Mouse (Mus musculus): ENCODE measurements around the gene Csf2ra.

DNA sequence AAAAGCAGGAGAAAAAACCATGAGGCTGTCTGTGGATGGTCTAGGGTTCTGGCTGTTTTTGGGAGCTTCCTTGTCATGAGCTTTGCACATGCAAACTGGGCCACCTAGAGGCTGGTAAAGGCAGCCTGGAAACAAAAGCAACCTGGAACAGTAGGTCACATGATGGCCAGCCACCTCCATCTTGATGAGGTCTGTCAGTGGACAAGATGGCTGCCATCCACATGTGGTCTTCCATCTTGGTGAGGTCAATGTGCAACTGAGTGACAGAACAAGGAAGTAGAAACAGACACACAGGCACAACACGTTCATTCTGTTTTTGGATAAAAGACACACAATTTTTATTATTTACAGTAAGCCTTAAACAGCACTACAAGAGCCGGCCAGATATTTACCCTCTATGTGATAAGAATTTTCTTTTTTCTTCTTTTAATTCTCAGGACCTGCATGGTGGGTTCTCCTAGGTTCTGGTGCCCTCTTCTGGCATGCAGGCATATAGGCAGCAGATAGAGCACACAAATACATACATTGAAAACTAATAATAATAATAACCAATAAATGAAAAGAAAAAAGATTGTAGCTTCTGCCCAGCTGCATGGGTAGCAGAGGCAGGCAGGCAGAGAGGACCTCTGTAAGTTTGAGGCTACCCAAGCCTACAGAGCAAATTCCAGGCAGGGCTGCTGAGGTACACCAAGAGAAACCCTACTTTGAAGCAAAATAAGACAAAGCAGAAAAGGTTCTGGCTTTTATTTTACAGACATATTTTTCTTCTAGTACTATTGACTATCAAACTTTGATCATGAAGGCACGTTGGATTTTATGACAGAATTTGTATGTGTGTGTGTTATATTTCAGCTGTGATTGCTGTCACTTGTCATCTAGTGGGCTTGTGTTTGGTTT, 37.4 kb upstream of the Csf2ra start:
- TF ChIP-seq POLR2A (IDR thresholded peaks at IDR 0.05; ENCODE audit: borderline replicate concordance, extremely low read depth, low read depth, low read length), result no peak
- TF ChIP-seq CTCF (IDR thresholded peaks at IDR 0.05; ENCODE audit: insufficient read depth, low read length), result peak; percentile 31; the same call in 1 of the 2 replicates

Data from lung, adult 2 months (tissue).